In genomic region chr17:7168961-7169626, GRCm38 (mm10) we compare ENCODE assay signal across 8 mouse cellular contexts. TPM values are rescaled to one million over a fixed set of nuclear protein-coding genes. Genes with fewer than 3 reads are reported as not detected.
A peak's percentile ranks its signal among the peaks of the same experiment; 100 is the strongest.
DNase-seq lines count a peak whose midpoint lies in the region; ATAC-seq lines count a peak whose summit lies in the region.

No protein-coding gene starts in this region.

- H3K4me1 ChIP-seq in embryonic facial prominence, embryonic 11.5 days (ENCODE audit: control insufficient read depth, insufficient read depth, low read length), result no peaks in the 10 kb centered on the region; the same call in 1 of the 2 replicates
- H3K4me1 ChIP-seq in heart, embryonic 12.5 days (replicated peaks), result peaks cover 43% of the 10 kb centered on the region
- peaks cover 12% of the 10 kb centered on the region for H3K4me1 ChIP-seq in lung, embryonic 16.5 days (replicated peaks; ENCODE audit: control insufficient read depth, insufficient read depth, low read length)
- H3K4me1 ChIP-seq in neural tube, embryonic 15.5 days, result peaks cover 32% of the 10 kb centered on the region

- WGBS in embryonic facial prominence, embryonic 11.5 days, result 9% methylated on average over 15 of the region's 15 CpGs
- WGBS in heart, embryonic 12.5 days, result 12% methylated on average over 15 of the region's 15 CpGs
- WGBS in lung, embryonic 16.5 days, result 11% methylated on average over 15 of the region's 15 CpGs
- 7% methylated on average over 15 of the region's 15 CpGs for WGBS in neural tube, embryonic 15.5 days

- H3K9me3 ChIP-seq in embryonic facial prominence, embryonic 11.5 days (replicated peaks; ENCODE audit: control insufficient read depth, low read length), result no peaks in the 10 kb centered on the region
- H3K9me3 ChIP-seq in heart, embryonic 12.5 days (replicated peaks), result no peaks in the 10 kb centered on the region
- H3K9me3 ChIP-seq in lung, embryonic 16.5 days (ENCODE audit: control insufficient read depth, low read length), result no peaks in the 10 kb centered on the region
- H3K9me3 ChIP-seq in neural tube, embryonic 15.5 days (replicated peaks), result no peaks in the 10 kb centered on the region

- DNase-seq in ovary, adult 18-20 months (ENCODE audit: low spot score), result peak; percentile 61
- DNase-seq in ovary, postnatal 36 days (ENCODE audit: low spot score), result no peak
- DNase-seq in embryonic facial prominence, embryonic 11.5 days (ENCODE audit: low spot score), result peak; percentile 77
- peak; percentile 82 for DNase-seq in kidney, adult 9 months
- no peak for DNase-seq in cerebellum, adult 8-10 months

- no peaks in the 10 kb centered on the region for H3K36me3 ChIP-seq in embryonic facial prominence, embryonic 11.5 days (replicated peaks; ENCODE audit: control insufficient read depth, insufficient read depth, low read depth, low read length)
- H3K36me3 ChIP-seq in heart, embryonic 12.5 days, result no peaks in the 10 kb centered on the region
- no peaks in the 10 kb centered on the region for H3K36me3 ChIP-seq in lung, embryonic 16.5 days (ENCODE audit: control insufficient read depth, insufficient read depth, low read length)
- no peaks in the 10 kb centered on the region for H3K36me3 ChIP-seq in neural tube, embryonic 15.5 days

- peak overlapping the region; percentile 64 for H3K4me2 ChIP-seq in embryonic facial prominence, embryonic 11.5 days (ENCODE audit: low read depth, low read length)
- H3K4me2 ChIP-seq in heart, embryonic 12.5 days, result peak overlapping the region; percentile 93
- peak overlapping the region; percentile 87 for H3K4me2 ChIP-seq in lung, embryonic 16.5 days (ENCODE audit: low read depth, low read length)
- H3K4me2 ChIP-seq in neural tube, embryonic 15.5 days, result peak overlapping the region; percentile 73

- no peaks in the 10 kb centered on the region for H3K27me3 ChIP-seq in embryonic facial prominence, embryonic 11.5 days (ENCODE audit: control insufficient read depth, insufficient read depth, low read length)
- H3K27me3 ChIP-seq in heart, embryonic 12.5 days (replicated peaks), result no peaks in the 10 kb centered on the region
- no peaks in the 10 kb centered on the region for H3K27me3 ChIP-seq in lung, embryonic 16.5 days (ENCODE audit: control insufficient read depth, insufficient read depth, low read depth, low read length)
- H3K27me3 ChIP-seq in neural tube, embryonic 15.5 days (replicated peaks), result no peaks in the 10 kb centered on the region

- peak overlapping the region; percentile 39 for H3K4me3 ChIP-seq in embryonic facial prominence, embryonic 11.5 days (ENCODE audit: low read depth, low read length)
- peak overlapping the region; percentile 99 for H3K4me3 ChIP-seq in heart, embryonic 12.5 days
- peak overlapping the region; percentile 55 for H3K4me3 ChIP-seq in lung, embryonic 16.5 days (ENCODE audit: low read length)
- peak overlapping the region; percentile 74 for H3K4me3 ChIP-seq in neural tube, embryonic 15.5 days (replicated peaks)

- peak overlapping the region; percentile 47 for H3K9ac ChIP-seq in embryonic facial prominence, embryonic 11.5 days (replicated peaks; ENCODE audit: low read length)
- H3K9ac ChIP-seq in heart, embryonic 12.5 days, result peak overlapping the region; percentile 51
- peak overlapping the region; percentile 63 for H3K9ac ChIP-seq in lung, embryonic 16.5 days (ENCODE audit: low read length)
- H3K9ac ChIP-seq in neural tube, embryonic 15.5 days (replicated peaks), result peak overlapping the region; percentile 49

- peak overlapping the region; percentile 81 for H3K27ac ChIP-seq in embryonic facial prominence, embryonic 11.5 days (replicated peaks; ENCODE audit: low read depth, low read length)
- H3K27ac ChIP-seq in heart, embryonic 12.5 days (ENCODE audit: poor library complexity, severe bottlenecking), result peak overlapping the region; percentile 92
- peak overlapping the region; percentile 90 for H3K27ac ChIP-seq in lung, embryonic 16.5 days (ENCODE audit: low read length)
- H3K27ac ChIP-seq in neural tube, embryonic 15.5 days (replicated peaks), result peak overlapping the region; percentile 91

- ATAC-seq in embryonic facial prominence, embryonic 11.5 days (replicated peaks; ENCODE audit: insufficient number of reproducible peaks, low FRiP score, low TSS enrichment, low read depth), result peak; percentile 54
- ATAC-seq in heart, embryonic 12.5 days (ENCODE audit: insufficient number of reproducible peaks, low FRiP score), result peak; percentile 46
- peak; percentile 54 for ATAC-seq in lung, embryonic 16.5 days (ENCODE audit: low read depth)
- ATAC-seq in neural tube, embryonic 15.5 days (ENCODE audit: low FRiP score), result peak; percentile 54

RNA-seq across cellular contexts. Expression of gene Rps6ka2, which starts 0.8 kb away (rescaled TPM):
- polyA plus RNA-seq in embryonic facial prominence, embryonic 11.5 days (2014; fragmentation: Nextera tagmentation; extraction: Ambion mirVana), result 20.4 and 21.4 TPM in 2 replicates
- polyA plus RNA-seq in heart, embryonic 12.5 days (2016; fragmentation: Nextera tagmentation; extraction: Ambion mirVana), result 62.5 and 68.8 TPM in 2 replicates
- polyA plus RNA-seq in lung, embryonic 16.5 days (2015; fragmentation: Nextera tagmentation; extraction: Ambion mirVana), result 10.5 and 10.6 TPM in 2 replicates
- 15.0 and 17.9 TPM in 2 replicates for polyA plus RNA-seq in neural tube, embryonic 15.5 days (2015; fragmentation: Nextera tagmentation; extraction: Ambion mirVana)

Comparison
In these comparisons a context has a peak if more than half of its experiments do, and no peak if none do; other contexts are left out.
1. DNase-seq: peak in ovary, adult 18-20 months (single experiment), embryonic facial prominence, embryonic 11.5 days (single experiment) and kidney, adult 9 months (single experiment); none in ovary, postnatal 36 days (single experiment) and cerebellum, adult 8-10 months (single experiment).
2. H3K4me3 ChIP-seq: peak in every context shown above with its lines; median percentile 99 in heart, embryonic 12.5 days; 74 in neural tube, embryonic 15.5 days; 55 in lung, embryonic 16.5 days; 39 in embryonic facial prominence, embryonic 11.5 days.
3. Peak in every context shown above with its lines, with median percentiles within 50 percentile points of each other: ATAC-seq, H3K27ac ChIP-seq, H3K4me2 ChIP-seq and H3K9ac ChIP-seq.